In genomic region chr9:9238438-9239391, GRCm38 (mm10) we compare ENCODE assay signal across 8 mouse cellular contexts. TPM values are rescaled to one million over a fixed set of nuclear protein-coding genes. Genes with fewer than 3 reads are reported as not detected.
DNase-seq lines count a peak whose midpoint lies in the region; ATAC-seq and TF ChIP-seq lines count a peak whose summit lies in the region.

Arhgap42 (minus strand) TSS chr9:9239101.

- H3K36me3 ChIP-seq in E14TG2a.4 (ENCODE audit: insufficient read depth, low read length) = no peaks in the 10 kb centered on the region
- no peaks in the 10 kb centered on the region for H3K36me3 ChIP-seq in forebrain, embryonic 13.5 days (ENCODE audit: poor library complexity, severe bottlenecking)
- no peaks in the 10 kb centered on the region for H3K36me3 ChIP-seq in heart, embryonic 15.5 days
- no peaks in the 10 kb centered on the region for H3K36me3 ChIP-seq in liver, embryonic 11.5 days (ENCODE audit: control insufficient read depth, insufficient read depth, low read length)
- H3K36me3 ChIP-seq in neural tube, embryonic 12.5 days = no peaks in the 10 kb centered on the region

- TF ChIP-seq CTCF in E14TG2a.4 (conservative IDR thresholded peaks at IDR 0.05; ENCODE audit: low read length) = peak; percentile 41

- DNase-seq in c-Kit-positive CD71-negative TER-119-negative erythroid progenitor cells, embryonic 14.5 days (ENCODE audit: low read depth) = peak; percentile 28
- peak; percentile 86 for DNase-seq in kidney, postnatal 10 days
- DNase-seq in liver, embryonic 11.5 days (ENCODE audit: low spot score) = peak; percentile 74
- DNase-seq in thymus, postnatal 0 days (ENCODE audit: low spot score) = peak; percentile 20

- H3K9ac ChIP-seq in forebrain, embryonic 13.5 days = peak within 1 kb of the TSS; percentile 93
- H3K9ac ChIP-seq in heart, embryonic 15.5 days = peak within 1 kb of the TSS; percentile 81
- H3K9ac ChIP-seq in liver, embryonic 11.5 days (ENCODE audit: low read depth, low read length) = peak within 1 kb of the TSS; percentile 76
- peak within 1 kb of the TSS; percentile 91 for H3K9ac ChIP-seq in neural tube, embryonic 12.5 days

- H3K4me1 ChIP-seq in E14TG2a.4 (replicated peaks; ENCODE audit: low read depth, low read length) = peaks cover 25% of the 10 kb centered on the region
- H3K4me1 ChIP-seq in forebrain, embryonic 13.5 days = peaks cover 16% of the 10 kb centered on the region
- 0 out of 2 replicates have a peak, but pooled peaks cover 2% of the 10 kb centered on the region for H3K4me1 ChIP-seq in heart, embryonic 15.5 days (replicated peaks)
- peaks cover 3% of the 10 kb centered on the region for H3K4me1 ChIP-seq in liver, embryonic 11.5 days (replicated peaks; ENCODE audit: control insufficient read depth, insufficient read depth, low read length)
- peaks cover 9% of the 10 kb centered on the region; the same call in 1 of the 2 replicates for H3K4me1 ChIP-seq in neural tube, embryonic 12.5 days

- under 1% methylated on average over 75 of the region's 78 CpGs for WGBS in forebrain, embryonic 13.5 days
- WGBS in heart, embryonic 15.5 days = under 1% methylated on average over 67 of the region's 78 CpGs
- under 1% methylated on average over 72 of the region's 78 CpGs for WGBS in liver, embryonic 11.5 days
- WGBS in neural tube, embryonic 12.5 days = under 1% methylated on average over 77 of the region's 78 CpGs

- H3K9me3 ChIP-seq in E14TG2a.4 (ENCODE audit: low read length) = no peaks in the 10 kb centered on the region
- no peaks in the 10 kb centered on the region for H3K9me3 ChIP-seq in forebrain, embryonic 13.5 days (replicated peaks)
- H3K9me3 ChIP-seq in heart, embryonic 15.5 days (replicated peaks) = no peaks in the 10 kb centered on the region
- no peaks in the 10 kb centered on the region for H3K9me3 ChIP-seq in liver, embryonic 11.5 days (ENCODE audit: control insufficient read depth, low read length)
- no peaks in the 10 kb centered on the region for H3K9me3 ChIP-seq in neural tube, embryonic 12.5 days

- H3K27me3 ChIP-seq in E14TG2a.4 (ENCODE audit: insufficient read depth, low read length) = peaks cover 3% of the 10 kb centered on the region
- no peaks in the 10 kb centered on the region for H3K27me3 ChIP-seq in forebrain, embryonic 13.5 days
- H3K27me3 ChIP-seq in heart, embryonic 15.5 days = no peaks in the 10 kb centered on the region; the same call in 1 of the 2 replicates
- peaks cover 6% of the 10 kb centered on the region; the same call in 1 of the 2 replicates for H3K27me3 ChIP-seq in liver, embryonic 11.5 days (replicated peaks; ENCODE audit: control insufficient read depth, insufficient read depth, low read length)
- no peaks in the 10 kb centered on the region for H3K27me3 ChIP-seq in neural tube, embryonic 12.5 days (replicated peaks)

- H3K4me2 ChIP-seq in forebrain, embryonic 13.5 days = peak within 1 kb of the TSS; percentile 73
- H3K4me2 ChIP-seq in heart, embryonic 15.5 days = peak within 1 kb of the TSS; percentile 73
- H3K4me2 ChIP-seq in liver, embryonic 11.5 days = peak within 1 kb of the TSS; percentile 76
- H3K4me2 ChIP-seq in neural tube, embryonic 12.5 days (replicated peaks) = peak within 1 kb of the TSS; percentile 82

- peak within 1 kb of the TSS; percentile 81 for H3K27ac ChIP-seq in forebrain, embryonic 13.5 days
- peak within 1 kb of the TSS; percentile 83 for H3K27ac ChIP-seq in heart, embryonic 15.5 days
- H3K27ac ChIP-seq in liver, embryonic 11.5 days (ENCODE audit: low read depth, low read length) = peak within 1 kb of the TSS; percentile 88
- peak within 1 kb of the TSS; percentile 59 for H3K27ac ChIP-seq in neural tube, embryonic 12.5 days

- peak within 1 kb of the TSS; percentile 93 for H3K4me3 ChIP-seq in E14TG2a.4 (replicated peaks; ENCODE audit: low read length)
- H3K4me3 ChIP-seq in forebrain, embryonic 13.5 days = peak within 1 kb of the TSS; percentile 83
- H3K4me3 ChIP-seq in heart, embryonic 15.5 days = peak within 1 kb of the TSS; percentile 79
- peak within 1 kb of the TSS; percentile 67 for H3K4me3 ChIP-seq in liver, embryonic 11.5 days (ENCODE audit: low read depth, low read length)
- H3K4me3 ChIP-seq in neural tube, embryonic 12.5 days = peak within 1 kb of the TSS; percentile 77

- peak; percentile 94 for ATAC-seq in forebrain, embryonic 13.5 days
- ATAC-seq in heart, embryonic 15.5 days (replicated peaks; ENCODE audit: insufficient number of reproducible peaks, insufficient read depth, low FRiP score, low read depth) = peak; percentile 88
- ATAC-seq in liver, embryonic 11.5 days (replicated peaks; ENCODE audit: low FRiP score) = peak; percentile 88
- ATAC-seq in neural tube, embryonic 12.5 days (ENCODE audit: low FRiP score, low read depth) = peak; percentile 92

RNA-seq across cellular contexts. Expression of gene Arhgap42, which starts in this region (rescaled TPM):
- polyA plus RNA-seq in forebrain, embryonic 13.5 days (2015; fragmentation: Nextera tagmentation; extraction: Ambion mirVana) = 22.5 and 22.9 TPM in 2 replicates
- 13.9 and 16.5 TPM in 2 replicates for polyA plus RNA-seq in heart, embryonic 15.5 days (2015; fragmentation: Nextera tagmentation; extraction: Ambion mirVana)
- 14.8 and 16.2 TPM in 2 replicates for polyA plus RNA-seq in liver, embryonic 11.5 days (2014; fragmentation: Nextera tagmentation; extraction: Ambion mirVana)
- 25.5 and 29.1 TPM in 2 replicates for polyA plus RNA-seq in neural tube, embryonic 12.5 days (2016; fragmentation: Nextera tagmentation; extraction: Ambion mirVana)
- 8.5 and 10.2 TPM in 2 replicates for polyA plus RNA-seq in thymus, postnatal 0 days (2015; fragmentation: Nextera tagmentation; extraction: Ambion mirVana)

Comparison
In these comparisons a context has a peak if more than half of its experiments do, and no peak if none do; other contexts are left out.
1. Peak in every context shown above with its lines: DNase-seq, ATAC-seq, H3K4me3 ChIP-seq and H3K27ac ChIP-seq.
2. DNase-seq: peak in every context shown above with its lines; median percentile 86 in kidney, postnatal 10 days; 74 in liver, embryonic 11.5 days; 28 in c-Kit-positive CD71-negative TER-119-negative erythroid progenitor cells, embryonic 14.5 days; 20 in thymus, postnatal 0 days.